Mouse (Mus musculus) testis, adult 2 months (tissue): ENCODE results near the gene Dnajc11.

Source experiments
- CTCF ChIP-seq: fragments of 200-500 bp; IDR thresholded peaks from 2 replicates; pipeline ENCODE4 v1.5.1; 2012; ENCODE audit warnings: low read depth, mild to moderate bottlenecking, inconsistent platforms, low read length, moderate library complexity; ENCODE audit not compliant: control insufficient read depth, insufficient read depth, insufficient replicate concordance
- POLR2A ChIP-seq: fragments of 200-500 bp; IDR thresholded peaks from 2 replicates; pipeline ENCODE4 v1.6.1; 2012; ENCODE audit warnings: low read depth, mild to moderate bottlenecking, inconsistent platforms, low read length, moderate library complexity; ENCODE audit not compliant: control insufficient read depth

DNA sequence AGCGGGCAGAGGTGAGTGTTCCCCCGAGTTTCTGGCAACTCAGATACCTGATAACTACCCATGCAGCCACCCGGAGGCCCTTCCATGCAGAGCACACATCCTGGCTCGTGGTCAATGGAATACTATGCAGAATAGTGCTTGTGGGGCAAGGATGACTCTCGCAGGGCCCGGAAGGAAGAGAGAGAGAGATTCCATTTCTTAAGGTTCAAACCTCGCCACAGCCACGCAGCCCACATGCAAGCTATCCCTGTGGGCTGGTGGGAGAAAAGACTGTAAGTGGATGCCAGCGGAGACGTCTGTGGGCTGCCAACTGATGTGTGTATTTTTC is 54.5 kb downstream of the Dnajc11 start:
- TF ChIP-seq POLR2A (no peak), CTCF (no peak)
